Mouse (Mus musculus) myocyte (in vitro differentiated cells): Measurements from ENCODE around the gene Cbx8.

Experiments
- CEBPB ChIP-seq: IDR thresholded peaks from 2 replicates; pipeline ENCODE4 v1.6.1; 2011; ENCODE audit warnings: mild to moderate bottlenecking, moderate library complexity; ENCODE audit not compliant: poor library complexity, insufficient read depth, severe bottlenecking
- E2F4 ChIP-seq: IDR thresholded peaks from one replicate; pipeline ENCODE4 v1.6.1; 2011; ENCODE audit warnings: mild to moderate bottlenecking, control low read depth, moderate library complexity; ENCODE audit not compliant: insufficient read depth
- MAX ChIP-seq: IDR thresholded peaks from one replicate; pipeline ENCODE4 v1.6.1; 2011; ENCODE audit warnings: low read depth, mild to moderate bottlenecking, control low read depth
- MYOD1 ChIP-seq, 3 experiments: IDR thresholded peaks; one replicate each; pipeline ENCODE4 v1.6.1; 2011; ENCODE audit warnings: control low read depth in 2 of 3, low read depth in 2 of 3, mild to moderate bottlenecking in 2 of 3, moderate library complexity in 1 of 3; ENCODE audit not compliant: insufficient read length in 2 of 3, control insufficient read depth in 1 of 3
- POLR2A ChIP-seq: IDR thresholded peaks from one replicate; pipeline ENCODE4 v1.6.1; 2011; ENCODE audit warnings: low read depth, mild to moderate bottlenecking, control low read depth, moderate library complexity; ENCODE audit not compliant: insufficient read length
- POLR2AphosphoS2 ChIP-seq: IDR thresholded peaks from one replicate; pipeline ENCODE4 v1.6.1; 2011; ENCODE audit warnings: low read depth, control low read depth; ENCODE audit not compliant: insufficient read length
- REST ChIP-seq: IDR thresholded peaks from one replicate; pipeline ENCODE4 v1.6.1; 2011; ENCODE audit warnings: mild to moderate bottlenecking, control low read depth, moderate library complexity; ENCODE audit not compliant: insufficient read depth, insufficient read length
- USF1 ChIP-seq: IDR thresholded peaks from one replicate; pipeline ENCODE4 v1.6.1; 2011; ENCODE audit warnings: low read depth, mild to moderate bottlenecking, control low read depth, moderate library complexity

GRCm38 (mm10) chr11:119081148-119081838 lies 40.5 kb upstream of the Cbx8 start:
- TF ChIP-seq E2F4, result no peak
- no peak for TF ChIP-seq POLR2A
- TF ChIP-seq MAX, result no peak
- TF ChIP-seq USF1, result no peak
- TF ChIP-seq REST, result no peak
- TF ChIP-seq MYOD1 (IDR thresholded peaks at IDR 0.05; ENCODE audit: control insufficient read depth in 1 of 3, insufficient read length in 2 of 3, low read depth in 2 of 3), result no peak
- TF ChIP-seq POLR2AphosphoS2, result peak; percentile 33
- TF ChIP-seq CEBPB, result no peak
